Mouse (Mus musculus) retina, postnatal 1 day (tissue): ENCODE results near the gene Plrg1.
A peak's percentile ranks its signal among the peaks of the same experiment; 100 is the strongest.

ENCODE experiments used
- DNase-seq: peaks from one replicate; pipeline ENCODE4 v3.0.0-alpha.2; 2012

The Plrg1 gene

GRCm38 (mm10) chr3:83055281-83056038 lies at the start of gene Plrg1:
TSS of gene Plrg1 (plus strand) at chr3:83055522.
- peak; percentile 98 for DNase-seq

GRCm38 (mm10) chr3:83007557-83007956 lies 47.8 kb upstream of the Plrg1 start, which contains the start of gene Fgg:
TSS of gene Fgg (plus strand) at chr3:83007724.
- DNase-seq: no peak

GRCm38 (mm10) chr3:83010291-83010690 lies 45.0 kb upstream of the Plrg1 start:
- DNase-seq: no peak

GRCm38 (mm10) chr3:83011136-83011535 lies 44.2 kb upstream of the Plrg1 start:
- DNase-seq: no peak

GRCm38 (mm10) chr3:83011565-83011964 lies 43.8 kb upstream of the Plrg1 start:
- DNase-seq: no peak

GRCm38 (mm10) chr3:83012636-83013035 lies 42.7 kb upstream of the Plrg1 start:
- DNase-seq: no peak

- no peak for DNase-seq
These were observed 41.4 kb upstream of the Plrg1 start for GRCm38 (mm10) chr3:83013951-83014350.

GRCm38 (mm10) chr3:83016236-83016635 lies 39.1 kb upstream of the Plrg1 start:
- no peak for DNase-seq

- DNase-seq: no peak
These were observed 34.9 kb upstream of the Plrg1 start for GRCm38 (mm10) chr3:83020387-83020786.

- DNase-seq: no peak
These were observed 34.1 kb upstream of the Plrg1 start for GRCm38 (mm10) chr3:83021176-83021575.

- no peak for DNase-seq
These were observed 30.3 kb upstream of the Plrg1 start for GRCm38 (mm10) chr3:83025036-83025435.

GRCm38 (mm10) chr3:83025475-83026301 lies 29.6 kb upstream of the Plrg1 start, which contains the start of gene Fga:
TSS of gene Fga (plus strand) at chr3:83026076.
- DNase-seq: no peak

GRCm38 (mm10) chr3:83027546-83028251 lies 27.6 kb upstream of the Plrg1 start:
- no peak for DNase-seq

GRCm38 (mm10) chr3:83030331-83030730 lies 25.0 kb upstream of the Plrg1 start:
- DNase-seq: no peak

GRCm38 (mm10) chr3:83032746-83033308 lies 22.5 kb upstream of the Plrg1 start:
- DNase-seq: peak; percentile 15

GRCm38 (mm10) chr3:83033801-83034200 lies 21.5 kb upstream of the Plrg1 start:
- no peak for DNase-seq

- DNase-seq: no peak
These were observed 16.5 kb upstream of the Plrg1 start for GRCm38 (mm10) chr3:83038865-83039264.

- DNase-seq: no peak
These were observed 15.7 kb upstream of the Plrg1 start for GRCm38 (mm10) chr3:83039666-83040065.

GRCm38 (mm10) chr3:83042451-83042850 lies 12.9 kb upstream of the Plrg1 start:
- DNase-seq: no peak

GRCm38 (mm10) chr3:83046649-83047048 lies 8.7 kb upstream of the Plrg1 start:
- no peak for DNase-seq

- DNase-seq: no peak
These were observed 5.6 kb upstream of the Plrg1 start, which contains the start of gene Fgb for GRCm38 (mm10) chr3:83049680-83050079. TSS of gene Fgb (minus strand) at chr3:83049863.

GRCm38 (mm10) chr3:83050661-83051060 lies 4.7 kb upstream of the Plrg1 start:
- DNase-seq: no peak

- DNase-seq: no peak
These were observed 3.2 kb upstream of the Plrg1 start for GRCm38 (mm10) chr3:83052102-83052501.
